ENCODE assay signal across 21 mouse cellular contexts in the genomic region with DNA sequence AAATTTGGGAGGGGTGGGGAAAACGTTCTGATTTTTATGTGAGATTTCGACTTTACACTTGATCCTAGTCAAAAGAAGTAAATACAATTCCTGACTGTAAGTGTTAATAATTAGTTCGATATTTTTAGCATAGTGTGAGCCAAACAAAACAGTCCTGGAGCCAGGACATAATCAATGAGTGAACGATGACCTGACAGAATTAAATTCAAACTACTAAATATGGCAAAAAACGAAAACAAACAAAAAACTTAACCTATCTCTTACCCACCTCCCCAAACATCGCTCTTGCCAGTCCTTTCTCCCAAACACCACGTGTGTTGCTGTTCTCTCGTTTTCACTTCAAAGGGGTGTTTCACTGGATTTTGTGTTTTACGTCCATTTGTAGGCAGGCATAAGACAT. TPM values are rescaled to one million over a fixed set of nuclear protein-coding genes. Genes with fewer than 3 reads are reported as not detected.
A peak's percentile ranks its signal among the peaks of the same experiment; 100 is the strongest.
DNase-seq lines count a peak whose midpoint lies in the region; ATAC-seq and TF ChIP-seq lines count a peak whose summit lies in the region.
"Had no signal": no experiment of that assay in that cellular context is flagged by ENCODE, and none has a peak within 500 bp of the region (broad histone marks: within the 10 kb centered on the region; RNA-seq: fewer than 3 reads in every experiment).

No protein-coding gene starts in this region.

- H3K79me2 ChIP-seq in liver, adult 2 months (ENCODE audit: control insufficient read depth, insufficient read depth, low read length), result no peaks in the 10 kb centered on the region

- no peaks in the 10 kb centered on the region for H3K27me3 ChIP-seq in liver, adult 2 months (ENCODE audit: control insufficient read depth, insufficient read depth, low read length)
- no peaks in the 10 kb centered on the region for H3K27me3 ChIP-seq in midbrain, embryonic 11.5 days (ENCODE audit: control insufficient read depth, insufficient read depth, low read length)
- no peaks in the 10 kb centered on the region for H3K27me3 ChIP-seq in midbrain, embryonic 15.5 days (replicated peaks)
- no peaks in the 10 kb centered on the region for H3K27me3 ChIP-seq in testis, adult 2 months (ENCODE audit: control insufficient read depth, insufficient read depth, low read length)
- H3K27me3 ChIP-seq: CH12.LX, Patski had no signal

- no peak overlapping the region for H3K27ac ChIP-seq in liver, adult 2 months (replicated peaks; ENCODE audit: insufficient read depth, low read depth, low read length)
- no peak overlapping the region for H3K27ac ChIP-seq in midbrain, embryonic 11.5 days (ENCODE audit: low read depth, low read length)
- no peak overlapping the region for H3K27ac ChIP-seq in midbrain, embryonic 15.5 days
- no peak overlapping the region for H3K27ac ChIP-seq in testis, adult 2 months (ENCODE audit: control insufficient read depth, insufficient read depth, low read depth, low read length)

- ATAC-seq in midbrain, embryonic 11.5 days (ENCODE audit: low FRiP score), result no peak
- ATAC-seq in midbrain, embryonic 15.5 days (replicated peaks), result no peak
- ATAC-seq: activated CD4-positive, CD25-positive, alpha-beta regulatory T cell, adult 4 months; CD4-positive, CD25-positive, alpha-beta regulatory T cell, adult 4 months; Patski had no signal

- TF ChIP-seq POLR2A in liver, adult 2 months (IDR thresholded peaks at IDR 0.05; ENCODE audit: extremely low read depth, insufficient read depth, low read length), result no peak
- TF ChIP-seq POLR2A in testis, adult 2 months (IDR thresholded peaks at IDR 0.05; ENCODE audit: control insufficient read depth, low read depth, low read length), result no peak

- peak; percentile 90 for DNase-seq in liver, adult 2 months (ENCODE audit: extremely low read depth, low read depth, low spot score)
- no peak for DNase-seq in liver
- DNase-seq in midbrain, embryonic 11.5 days (ENCODE audit: low spot score, missing footprints), result peak; percentile 31
- no peak for DNase-seq in testis, postnatal 14 days (ENCODE audit: low spot score)
- DNase-seq: adrenal gland, adult 2 months; adrenal gland, adult 8-10 months; adrenal gland, postnatal 10 days; adrenal gland, postnatal 14 days; adrenal gland, postnatal 25 days; adrenal gland, postnatal 36 days; B cell, adult 2 months; cerebellum, adult 11 months; cerebellum, adult 11-12 months; cerebellum, adult 18-20 months had no signal

- peak overlapping the region; percentile 27 for H3K4me3 ChIP-seq in liver, adult 2 months (ENCODE audit: insufficient read depth, low read depth, low read length)
- H3K4me3 ChIP-seq in midbrain, embryonic 11.5 days (ENCODE audit: low read depth, low read length), result no peak overlapping the region
- H3K4me3 ChIP-seq in midbrain, embryonic 15.5 days, result no peak overlapping the region
- peak overlapping the region; percentile 57 for H3K4me3 ChIP-seq in testis, adult 2 months (ENCODE audit: control insufficient read depth, low read depth, low read length)

- H3K9ac ChIP-seq in liver, adult 2 months (ENCODE audit: low read depth, low read length), result 0 out of 2 replicates have a peak overlapping the region, but pooled peaks have one; percentile 5
- H3K9ac ChIP-seq in midbrain, embryonic 11.5 days (ENCODE audit: low read length), result no peak overlapping the region
- H3K9ac ChIP-seq in midbrain, embryonic 15.5 days, result no peak overlapping the region

- no peaks in the 10 kb centered on the region for H3K9me3 ChIP-seq in midbrain, embryonic 11.5 days (ENCODE audit: control insufficient read depth, low read length)
- no peaks in the 10 kb centered on the region for H3K9me3 ChIP-seq in midbrain, embryonic 15.5 days
- H3K9me3 ChIP-seq: G1E had no signal

- H3K4me2 ChIP-seq in midbrain, embryonic 11.5 days, result no peak overlapping the region
- no peak overlapping the region for H3K4me2 ChIP-seq in midbrain, embryonic 15.5 days

- H3K4me1 ChIP-seq in liver, adult 2 months (ENCODE audit: control insufficient read depth, insufficient read depth, low read length), result peaks cover 2% of the 10 kb centered on the region
- peaks cover 3% of the 10 kb centered on the region; the same call in 1 of the 2 replicates for H3K4me1 ChIP-seq in midbrain, embryonic 11.5 days (ENCODE audit: control insufficient read depth, insufficient read depth, low read length)
- no peaks in the 10 kb centered on the region for H3K4me1 ChIP-seq in midbrain, embryonic 15.5 days
- H3K4me1 ChIP-seq in testis, adult 2 months (ENCODE audit: control insufficient read depth, insufficient read depth, low read length), result no peaks in the 10 kb centered on the region; the same call in 1 of the 2 replicates

- 22% methylated on average over 9 of the region's 9 CpGs for WGBS in liver, adult 2 months
- WGBS in midbrain, embryonic 11.5 days, result 90% methylated on average over 9 of the region's 9 CpGs
- 86% methylated on average over 9 of the region's 9 CpGs for WGBS in midbrain, embryonic 15.5 days

- no peak for TF ChIP-seq CTCF in liver, adult 2 months (IDR thresholded peaks at IDR 0.05; ENCODE audit: low read depth, low read length)
- no peak for TF ChIP-seq CTCF in testis, adult 2 months (IDR thresholded peaks at IDR 0.05; ENCODE audit: control insufficient read depth, insufficient read depth, insufficient replicate concordance, low read depth, low read length)

- no peaks in the 10 kb centered on the region for H3K36me3 ChIP-seq in liver, adult 2 months (ENCODE audit: control insufficient read depth, insufficient read depth, low read length)
- H3K36me3 ChIP-seq in midbrain, embryonic 11.5 days (ENCODE audit: control insufficient read depth, insufficient read depth, low read length), result no peaks in the 10 kb centered on the region
- no peaks in the 10 kb centered on the region for H3K36me3 ChIP-seq in midbrain, embryonic 15.5 days (replicated peaks)
- H3K36me3 ChIP-seq in testis, adult 2 months (ENCODE audit: control insufficient read depth, insufficient read depth, low read length), result no peaks in the 10 kb centered on the region
- H3K36me3 ChIP-seq: G1E had no signal

RNA-seq across cellular contexts. Expression of a gene that starts 15.0 kb away (rescaled TPM):
- 33.8 and 38.5 TPM in 2 replicates for total RNA-seq in liver, adult 2 months (2014; rRNA removed)
- polyA plus RNA-seq in liver, adult 2 months (2012; rRNA removed), result 4.4 and 5.5 TPM in 2 replicates
- polyA plus RNA-seq in midbrain, embryonic 11.5 days (2014; fragmentation: Nextera tagmentation; extraction: Ambion mirVana), result 78.6 and 82.4 TPM in 2 replicates
- polyA plus RNA-seq in midbrain, embryonic 15.5 days (2015; fragmentation: Nextera tagmentation; extraction: Ambion mirVana), result 76.0 and 78.5 TPM in 2 replicates
- 13.7 and 15.2 TPM in 2 replicates for polyA plus RNA-seq in testis, adult 2 months (2012; rRNA removed)

Comparison
In these comparisons a context has a peak if more than half of its experiments do, and no peak if none do; other contexts are left out.
1. DNase-seq: peak in liver, adult 2 months (single experiment) and midbrain, embryonic 11.5 days (single experiment); none in liver (single experiment) and testis, postnatal 14 days (single experiment).
2. H3K4me3 ChIP-seq: peak in liver, adult 2 months (single experiment) and testis, adult 2 months (single experiment); none in midbrain, embryonic 11.5 days (single experiment) and midbrain, embryonic 15.5 days (single experiment).